Mouse (Mus musculus) yolk sac, embryonic 10.5 days (tissue): ENCODE data around the gene Adgre5.

Source experiments
- DNase-seq: peaks from one replicate; pipeline ENCODE4 v3.0.0-alpha.2; 2017; ENCODE audit warnings: low spot score

Adgre5 gene

DNA sequence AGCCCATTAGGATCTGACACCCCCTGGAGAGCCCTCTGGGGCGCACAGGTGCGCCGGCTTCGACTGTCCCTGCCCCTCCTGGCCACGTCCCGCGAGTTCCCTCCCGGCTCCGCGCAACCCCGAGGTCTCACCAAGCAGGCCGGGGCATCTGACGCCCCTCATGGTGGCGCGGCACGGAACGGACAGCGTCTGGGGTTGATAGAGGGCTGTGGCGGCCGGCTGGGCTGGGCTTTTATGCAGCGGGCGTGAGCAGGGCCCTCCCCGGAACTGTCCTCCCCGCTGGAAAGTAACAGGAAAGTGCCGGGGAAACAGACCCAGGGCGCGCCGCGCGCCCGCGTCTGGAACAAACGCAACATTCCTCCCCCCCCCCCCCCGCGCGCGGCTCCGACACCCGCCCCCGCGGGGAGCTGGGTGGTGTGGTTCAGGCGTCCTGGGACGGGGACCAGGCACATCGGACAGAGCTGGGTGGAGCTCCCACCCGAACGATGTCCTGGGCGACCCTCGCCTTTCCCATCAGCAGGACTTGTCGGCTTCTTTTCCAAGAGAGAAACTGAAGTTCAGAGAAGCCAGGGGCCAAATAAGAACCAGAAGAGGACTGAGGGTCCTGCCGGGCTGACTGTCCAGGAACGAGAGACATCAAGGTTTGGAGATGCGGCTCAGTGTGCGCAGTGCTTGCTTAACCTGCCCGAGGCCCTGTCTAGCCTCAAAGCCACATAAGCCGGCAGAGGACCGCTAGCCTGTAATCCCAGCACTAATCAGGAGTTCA lies at the start of gene Adgre5:
Gene Adgre5 (minus strand): TSS at position 351 of the 766 bp plus-strand sequence.
- peak; percentile 69 for DNase-seq

- no peak for DNase-seq
Measured at GRCm38 (mm10) chr8:83789826-83790225, 48.7 kb upstream of the Adgre5 start.

GRCm38 (mm10) chr8:83785046-83785445 lies 43.9 kb upstream of the Adgre5 start:
- DNase-seq = no peak

GRCm38 (mm10) chr8:83782832-83783558 lies 41.9 kb upstream of the Adgre5 start:
- peak; percentile 70 for DNase-seq

DNA sequence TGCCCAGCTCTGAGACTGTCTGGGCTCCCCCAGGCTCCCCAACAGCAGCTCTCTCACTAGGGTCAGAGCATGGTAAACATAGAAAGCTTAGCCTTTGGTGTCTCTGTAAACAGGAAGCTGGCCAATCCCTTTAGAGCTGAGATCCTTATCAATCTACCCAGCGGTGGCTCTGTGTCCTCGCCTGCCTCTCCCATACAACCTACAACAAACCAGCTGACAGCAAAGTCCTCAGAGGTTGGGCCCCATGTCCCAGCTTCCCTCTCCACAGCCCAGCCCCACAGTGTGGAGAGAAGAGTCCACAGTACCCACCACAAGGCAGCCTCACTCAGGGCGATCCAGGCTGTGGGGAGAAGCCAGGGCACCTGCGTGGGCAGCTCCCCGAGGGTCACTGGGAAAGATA lies 38.5 kb upstream of the Adgre5 start:
- no peak for DNase-seq

DNA sequence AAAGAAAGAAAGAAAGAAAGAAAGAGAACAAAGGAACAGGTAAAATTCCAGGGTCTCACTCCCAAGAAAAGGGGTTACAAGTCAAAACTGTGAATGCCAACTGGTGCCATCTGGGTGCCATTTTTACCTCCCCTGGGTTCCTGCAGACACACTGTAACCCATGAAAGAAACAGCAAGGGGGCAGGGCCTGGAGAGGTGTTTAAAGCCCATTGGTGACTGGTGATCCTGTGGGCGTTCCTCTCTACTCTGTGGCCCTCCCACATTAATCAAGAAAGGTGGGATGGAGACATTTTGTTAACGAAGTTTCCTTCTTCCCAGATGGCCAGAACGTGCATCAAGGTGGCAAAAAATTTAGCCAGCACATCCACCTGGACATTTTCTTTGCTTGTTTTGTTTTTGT lies 36.9 kb upstream of the Adgre5 start:
- DNase-seq = no peak

DNA sequence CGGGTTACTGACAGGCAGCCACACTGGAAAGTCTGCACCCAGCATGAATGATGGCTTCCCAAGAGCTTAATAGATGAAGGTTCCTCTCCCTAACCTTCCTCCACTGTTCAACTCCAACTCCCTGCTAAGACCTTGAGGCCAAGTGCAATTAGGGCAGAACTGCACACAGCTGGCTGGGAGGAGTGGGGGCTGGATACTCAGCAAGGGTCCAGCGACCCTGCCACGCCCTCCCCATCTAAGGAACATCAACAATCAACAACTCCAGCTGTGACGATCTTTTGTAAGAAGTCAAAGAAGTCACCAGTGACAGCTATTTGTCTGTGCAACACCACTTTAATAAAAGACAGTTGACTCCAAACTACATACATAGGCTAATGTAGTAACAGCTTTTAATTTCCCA lies 35.5 kb upstream of the Adgre5 start:
- no peak for DNase-seq

- no peak for DNase-seq
Measured at GRCm38 (mm10) chr8:83774221-83774620, 33.1 kb upstream of the Adgre5 start.

DNA sequence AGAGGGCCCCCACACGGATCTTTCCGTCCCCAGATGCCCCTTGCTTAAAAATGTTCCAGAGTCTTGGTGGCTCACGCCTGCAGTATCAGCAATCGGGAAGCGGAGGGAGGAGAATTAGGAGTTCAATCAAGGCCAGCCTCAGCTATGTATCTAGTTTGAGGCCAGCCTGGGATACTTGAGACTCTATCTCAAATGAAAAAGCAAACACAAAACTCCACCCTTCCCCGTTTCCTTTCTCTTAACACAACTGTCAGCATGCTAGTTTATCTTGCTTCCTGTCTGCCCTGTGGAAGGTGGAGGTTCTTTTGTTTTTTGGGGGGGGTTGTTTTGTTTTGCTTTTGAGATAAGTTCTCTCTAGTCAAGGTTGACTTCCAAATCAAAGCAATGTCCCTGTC lies 32.3 kb upstream of the Adgre5 start:
- no peak for DNase-seq

DNA sequence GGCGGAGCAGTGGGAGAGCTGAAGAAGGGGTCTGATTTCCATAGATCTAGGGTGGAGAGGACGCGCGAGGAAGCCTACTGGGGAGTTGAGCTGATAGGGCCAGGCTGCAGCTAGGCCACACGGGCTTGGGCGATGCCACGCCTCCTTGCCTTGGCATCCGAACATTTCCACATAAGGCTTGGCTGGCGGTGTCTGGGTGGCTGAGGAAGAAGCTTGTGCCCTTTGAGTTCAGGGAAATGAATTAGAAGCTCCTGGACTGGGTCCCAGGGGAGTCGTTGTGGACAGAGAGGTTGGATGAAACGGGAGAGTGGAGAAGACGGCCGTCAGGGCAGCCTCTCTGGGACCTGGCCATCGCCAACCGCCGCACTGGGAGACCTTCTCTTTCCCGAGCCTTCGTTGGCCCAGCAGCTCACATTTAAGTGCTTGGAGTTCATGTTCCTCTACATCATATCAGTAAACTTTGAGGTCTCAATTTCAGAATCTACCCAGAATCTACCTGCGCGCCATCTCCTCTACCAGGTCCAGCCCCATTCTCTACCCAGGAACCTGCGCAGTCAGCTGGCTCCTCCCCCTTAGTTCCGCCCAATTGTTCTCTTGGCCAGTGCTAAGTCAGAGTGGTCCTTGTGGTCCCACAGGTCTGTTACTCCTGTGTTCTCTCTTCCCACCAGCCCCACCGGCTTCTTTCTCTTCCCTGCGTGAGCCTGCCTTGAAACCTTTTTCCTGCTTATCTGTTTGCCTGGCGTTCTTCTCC lies 31.8 kb upstream of the Adgre5 start:
- DNase-seq = no peak

GRCm38 (mm10) chr8:83771791-83772190 lies 30.7 kb upstream of the Adgre5 start:
- no peak for DNase-seq

- DNase-seq = no peak
Measured at GRCm38 (mm10) chr8:83770669-83771068, 29.5 kb upstream of the Adgre5 start.

GRCm38 (mm10) chr8:83769720-83770119 lies 28.6 kb upstream of the Adgre5 start:
- no peak for DNase-seq

GRCm38 (mm10) chr8:83768526-83768925 lies 27.4 kb upstream of the Adgre5 start:
- DNase-seq = peak; percentile 45

- DNase-seq = no peak
Measured at GRCm38 (mm10) chr8:83767442-83767841, 26.3 kb upstream of the Adgre5 start.

- no peak for DNase-seq
Measured at GRCm38 (mm10) chr8:83765663-83766062, 24.5 kb upstream of the Adgre5 start.

DNA sequence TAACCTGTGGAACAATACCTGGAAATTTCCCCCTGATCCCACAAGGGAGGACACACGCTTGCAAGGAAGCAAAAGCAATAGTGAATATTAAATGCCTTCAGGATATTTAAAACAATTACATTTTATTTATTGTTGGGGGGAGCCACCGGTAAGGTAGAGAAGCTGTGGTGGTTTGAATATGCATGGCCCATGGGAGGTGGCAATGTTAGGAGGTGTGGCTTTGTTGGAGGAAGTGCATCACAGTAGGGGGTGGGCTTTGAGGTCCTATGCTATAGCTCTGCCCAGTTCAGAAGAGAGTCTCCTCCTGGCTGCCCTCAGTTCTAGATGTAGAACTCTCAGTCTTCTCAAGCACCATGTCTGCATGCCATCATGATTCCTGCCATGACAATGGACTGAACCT lies 23.6 kb upstream of the Adgre5 start:
- DNase-seq = no peak

- no peak for DNase-seq
Measured at GRCm38 (mm10) chr8:83764116-83764515, 23.0 kb upstream of the Adgre5 start.

DNA sequence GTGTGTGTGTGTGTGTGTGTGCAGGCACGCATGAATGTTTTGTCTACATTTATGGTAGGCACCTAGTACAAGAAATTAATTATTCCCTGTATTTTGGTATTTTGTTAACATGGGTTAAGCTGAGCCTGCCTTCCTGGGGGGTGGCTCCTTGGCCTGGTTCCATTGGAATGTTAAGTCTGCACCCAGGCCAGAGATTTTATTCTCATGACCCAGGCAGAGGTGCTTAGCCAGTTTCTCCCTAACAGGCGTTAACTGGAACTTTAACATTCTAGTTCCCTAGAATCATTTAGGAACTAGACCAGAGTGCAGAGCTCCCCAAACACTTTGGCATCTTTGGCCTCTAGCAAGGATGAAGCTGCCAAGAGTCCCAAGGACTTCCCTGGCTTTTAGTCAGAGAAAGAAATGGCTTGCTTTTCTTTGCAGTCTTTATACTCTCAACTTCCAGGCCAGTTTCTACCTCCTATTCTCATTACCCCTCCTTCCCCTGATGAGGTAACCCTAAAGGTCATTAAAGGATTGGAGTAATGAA lies 18.2 kb upstream of the Adgre5 start:
- no peak for DNase-seq

DNA sequence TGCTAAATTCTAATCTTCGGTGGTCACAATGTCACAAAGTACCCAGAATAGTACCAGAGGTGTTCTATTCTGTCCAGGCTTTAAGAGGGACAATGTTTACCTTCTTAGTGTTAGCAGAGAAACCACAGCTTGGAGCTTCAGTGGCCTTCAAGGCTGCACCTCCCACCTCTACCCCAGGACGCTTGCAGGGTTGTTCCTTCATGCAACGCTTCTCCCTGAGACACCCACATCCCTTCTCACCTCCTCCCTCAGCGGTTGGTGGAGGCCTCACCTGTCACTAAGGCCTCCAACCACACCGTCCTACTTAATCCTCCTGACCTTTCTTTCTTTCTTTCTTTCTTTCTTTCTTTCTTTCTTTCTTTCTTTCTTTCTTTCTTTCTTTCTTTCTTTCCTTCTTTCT lies 17.2 kb upstream of the Adgre5 start:
- DNase-seq = no peak

DNA sequence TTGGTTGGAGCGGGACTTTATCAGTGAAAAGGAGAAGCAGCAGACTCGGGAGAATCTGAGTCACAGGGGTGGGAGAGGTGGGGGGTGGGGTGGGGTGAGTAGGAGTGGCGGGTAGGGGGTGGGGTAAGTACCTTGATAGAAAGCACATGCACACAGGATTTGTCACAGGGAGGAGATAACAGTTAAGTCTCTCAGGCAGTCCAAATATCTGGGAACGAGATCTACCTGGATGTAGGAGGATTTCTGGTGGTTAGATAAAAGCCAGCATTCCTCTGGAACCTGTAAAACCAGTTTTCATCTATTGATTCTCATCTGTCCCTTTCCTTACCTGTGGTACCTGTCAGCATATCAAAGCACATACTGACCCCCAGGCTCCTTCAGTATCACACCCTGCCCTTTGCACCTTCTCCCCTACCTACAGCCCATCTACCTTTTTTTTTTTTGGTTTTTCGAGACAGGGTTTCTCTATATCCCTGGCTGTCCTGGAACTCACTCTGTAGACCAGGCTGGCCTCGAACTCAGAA lies 16.0 kb upstream of the Adgre5 start:
- DNase-seq = no peak

DNA sequence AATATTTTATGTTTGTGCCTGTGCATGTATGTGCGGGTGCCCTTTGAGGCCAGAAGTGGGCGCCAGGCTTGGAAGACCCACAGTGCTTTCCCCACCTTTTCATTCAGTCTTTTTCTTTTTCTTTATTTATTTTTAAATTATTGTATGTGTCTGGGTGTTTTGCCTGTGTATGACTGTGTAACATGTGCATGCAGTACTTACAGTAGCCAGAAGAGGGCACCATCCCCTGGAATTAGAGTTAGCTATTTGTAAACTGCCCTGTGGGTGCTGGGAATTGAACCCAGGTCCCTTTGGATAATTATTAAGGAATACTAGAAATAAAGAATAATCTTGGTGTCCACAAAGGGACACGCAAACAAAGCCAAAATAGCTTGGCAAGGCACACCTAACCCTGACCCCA lies 15.1 kb upstream of the Adgre5 start:
- no peak for DNase-seq
